Mouse (Mus musculus): ENCODE results near the gene Dock3. TPM values are rescaled to one million over a fixed set of nuclear protein-coding genes. Genes with fewer than 3 reads are reported as not detected.
A peak's percentile ranks its signal among the peaks of the same experiment; 100 is the strongest.

Gene Dock3
- polyA plus RNA-seq, 1 experiment from 2014 or later, result 16.3 TPM

DNA sequence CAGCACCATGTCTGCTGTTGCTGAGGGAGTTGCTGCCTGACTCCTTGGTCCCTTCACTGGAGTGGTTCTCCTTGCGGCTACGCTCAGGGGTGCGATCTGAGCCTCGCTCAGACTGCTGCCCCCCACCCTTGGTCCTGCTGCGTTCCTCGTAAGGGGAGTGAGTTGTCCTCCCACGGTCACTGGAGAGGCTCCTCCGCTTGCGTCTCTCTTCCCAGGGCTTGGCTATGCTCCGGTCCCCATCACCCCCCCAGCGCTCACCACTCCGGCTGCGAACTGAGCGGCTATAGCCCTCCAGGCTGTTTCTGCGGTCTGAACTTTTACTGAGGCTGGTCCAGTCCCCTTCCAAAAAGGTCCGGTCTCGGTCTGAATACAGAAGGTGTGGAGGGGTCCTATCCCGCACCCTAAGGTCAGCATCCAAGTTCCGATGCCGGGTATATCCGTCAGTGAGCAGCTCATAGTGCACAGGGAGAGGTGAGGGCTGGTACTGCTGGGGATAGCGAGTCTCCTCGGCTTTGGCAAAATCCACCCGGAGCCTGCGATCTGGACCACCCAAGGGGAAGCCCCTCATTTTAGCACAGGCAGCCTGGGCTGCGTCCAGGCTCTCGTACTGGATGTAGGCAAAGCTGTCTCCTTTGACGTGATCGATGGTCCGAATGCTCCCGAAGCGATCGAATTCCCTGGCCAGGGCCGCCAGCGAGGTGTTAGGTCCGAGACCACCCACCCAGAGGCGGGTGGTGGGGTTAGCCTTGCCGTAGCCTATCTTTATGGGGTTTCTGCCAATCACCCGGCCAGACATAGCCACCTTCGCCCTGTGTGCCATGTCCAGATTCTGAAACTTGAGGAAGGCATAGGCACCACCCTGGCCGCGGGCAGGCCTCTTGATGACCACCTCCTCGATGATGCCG, 346.5 kb downstream of the Dock3 start:
- 18% methylated on average over 44 of the region's 44 CpGs for WGBS

DNA sequence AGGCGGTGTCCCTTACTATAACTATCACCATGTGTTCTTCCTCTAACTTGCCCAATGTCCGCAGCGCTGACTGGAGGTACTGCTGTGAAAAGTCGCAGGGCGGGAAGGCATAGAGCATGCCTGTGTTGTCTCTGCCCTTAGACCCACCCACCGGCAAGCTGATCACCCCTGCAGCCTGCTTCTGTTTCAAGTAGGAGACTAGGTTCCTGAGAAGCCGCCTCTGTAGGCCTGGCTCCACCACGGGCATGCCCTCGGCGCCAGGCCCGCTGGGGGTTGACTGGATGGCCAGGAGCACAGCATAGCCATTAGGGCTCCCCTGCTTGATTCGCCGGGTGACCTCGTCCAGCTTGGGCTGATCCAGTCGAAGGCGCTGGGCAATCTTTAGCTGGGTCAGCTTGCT, 347.4 kb downstream of the Dock3 start:
- Histone ChIP-seq H3K4me2 (ENCODE audit: low read length) (peak overlapping the region; percentile 99), H3K9me3 (replicated peaks; ENCODE audit: control insufficient read depth, low read length, poor library complexity, severe bottlenecking) (no peaks in the 10 kb centered on the region), H3K27ac (ENCODE audit: low read length) (no peak overlapping the region), H3K36me3 (ENCODE audit: control insufficient read depth, insufficient read depth, low read length) (peaks cover 24% of the 10 kb centered on the region), H3K9ac (ENCODE audit: low read depth, low read length) (peak overlapping the region; percentile 96), H3K4me1 (ENCODE audit: control insufficient read depth, insufficient read depth, low read length) (peaks cover 54% of the 10 kb centered on the region), H3K4me3 (ENCODE audit: low read depth, low read length) (peak overlapping the region; percentile 92), H3K27me3 (ENCODE audit: control insufficient read depth, insufficient read depth, low read depth, low read length) (no peaks in the 10 kb centered on the region)
- ATAC-seq, result no peak
- WGBS, result 37% methylated on average over 16 of the region's 16 CpGs

More for the DNA sequence above, 346.5 kb downstream of the Dock3 start:
- peak overlapping the region; percentile 99 for H3K4me2 ChIP-seq (ENCODE audit: low read length)
- H3K4me3 ChIP-seq (ENCODE audit: low read depth, low read length), result peak overlapping the region; percentile 92
- no peaks in the 10 kb centered on the region for H3K9me3 ChIP-seq (replicated peaks; ENCODE audit: control insufficient read depth, low read length, poor library complexity, severe bottlenecking)
- H3K36me3 ChIP-seq (ENCODE audit: control insufficient read depth, insufficient read depth, low read length), result peaks cover 33% of the 10 kb centered on the region
- ATAC-seq, result no peak
- H3K4me1 ChIP-seq (ENCODE audit: control insufficient read depth, insufficient read depth, low read length), result peaks cover 62% of the 10 kb centered on the region
- peak overlapping the region; percentile 93; the same call in 1 of the 2 replicates for H3K27ac ChIP-seq (ENCODE audit: low read length)
- H3K27me3 ChIP-seq (ENCODE audit: control insufficient read depth, insufficient read depth, low read depth, low read length), result no peaks in the 10 kb centered on the region
- H3K9ac ChIP-seq (ENCODE audit: low read depth, low read length), result peak overlapping the region; percentile 96

DNA sequence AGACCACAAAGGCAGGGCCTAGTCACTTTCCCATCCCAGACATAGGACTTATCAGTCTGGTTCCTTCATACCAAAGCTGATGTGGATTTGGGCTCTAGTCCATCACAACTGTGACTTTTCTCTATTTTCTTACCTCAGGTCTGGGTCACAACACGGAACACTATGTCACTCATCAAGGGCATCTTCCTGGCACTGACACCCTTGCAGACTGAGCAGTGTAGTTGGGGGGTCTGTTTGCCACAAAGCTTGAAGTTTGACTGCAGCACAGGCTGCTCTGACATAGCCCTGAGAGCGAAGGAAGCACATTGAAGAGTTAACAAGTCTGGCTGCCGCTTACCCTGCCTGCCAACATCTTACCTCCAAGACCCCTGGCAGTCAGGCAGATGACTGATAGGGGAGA, 348.6 kb downstream of the Dock3 start:
- peaks cover 52% of the 10 kb centered on the region for H3K4me1 ChIP-seq (ENCODE audit: control insufficient read depth, insufficient read depth, low read length)
- H3K27me3 ChIP-seq (ENCODE audit: control insufficient read depth, insufficient read depth, low read depth, low read length), result no peaks in the 10 kb centered on the region
- H3K9ac ChIP-seq (ENCODE audit: low read depth, low read length), result no peak overlapping the region
- H3K4me3 ChIP-seq (ENCODE audit: low read depth, low read length), result no peak overlapping the region
- peaks cover 15% of the 10 kb centered on the region for H3K36me3 ChIP-seq (ENCODE audit: control insufficient read depth, insufficient read depth, low read length)
- WGBS, result 78% methylated on average over 3 of the region's 3 CpGs
- H3K27ac ChIP-seq (ENCODE audit: low read length), result no peak overlapping the region
- peak overlapping the region; percentile 42; the same call in 1 of the 2 replicates for H3K4me2 ChIP-seq (ENCODE audit: low read length)
- no peak for ATAC-seq
- no peaks in the 10 kb centered on the region for H3K9me3 ChIP-seq (replicated peaks; ENCODE audit: control insufficient read depth, low read length, poor library complexity, severe bottlenecking)

DNA sequence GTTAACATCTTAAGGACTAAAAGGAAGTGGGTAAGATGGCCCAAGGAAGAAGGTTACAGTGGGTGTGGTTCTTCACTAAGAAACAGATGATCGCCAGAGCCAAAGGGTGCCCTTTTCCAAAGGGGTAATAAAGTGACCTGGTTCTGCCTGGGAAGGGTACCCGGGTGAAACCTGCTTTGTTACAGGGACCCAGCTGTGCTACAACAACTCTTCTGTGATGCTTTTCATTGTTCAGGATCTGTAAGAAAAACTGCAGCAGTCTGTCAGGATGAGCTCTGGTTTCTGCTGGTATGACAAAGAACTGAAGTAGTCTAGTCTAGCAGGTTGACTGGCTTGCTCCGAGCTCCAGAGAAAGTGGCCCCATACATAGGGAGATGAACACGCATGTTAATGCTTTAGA, 349.5 kb downstream of the Dock3 start:
- H3K9ac ChIP-seq (ENCODE audit: low read depth, low read length), result 0 out of 2 replicates have a peak overlapping the region, but pooled peaks have one; percentile 14
- H3K4me1 ChIP-seq (ENCODE audit: control insufficient read depth, insufficient read depth, low read length), result peaks cover 43% of the 10 kb centered on the region
- H3K9me3 ChIP-seq (replicated peaks; ENCODE audit: control insufficient read depth, low read length, poor library complexity, severe bottlenecking), result no peaks in the 10 kb centered on the region
- no peak for ATAC-seq
- 71% methylated on average over 4 of the region's 4 CpGs for WGBS
- H3K4me3 ChIP-seq (ENCODE audit: low read depth, low read length), result no peak overlapping the region
- peaks cover 19% of the 10 kb centered on the region for H3K36me3 ChIP-seq (ENCODE audit: control insufficient read depth, insufficient read depth, low read length)
- no peak overlapping the region for H3K4me2 ChIP-seq (ENCODE audit: low read length)
- H3K27me3 ChIP-seq (ENCODE audit: control insufficient read depth, insufficient read depth, low read depth, low read length), result no peaks in the 10 kb centered on the region
- no peak overlapping the region for H3K27ac ChIP-seq (ENCODE audit: low read length)

DNA sequence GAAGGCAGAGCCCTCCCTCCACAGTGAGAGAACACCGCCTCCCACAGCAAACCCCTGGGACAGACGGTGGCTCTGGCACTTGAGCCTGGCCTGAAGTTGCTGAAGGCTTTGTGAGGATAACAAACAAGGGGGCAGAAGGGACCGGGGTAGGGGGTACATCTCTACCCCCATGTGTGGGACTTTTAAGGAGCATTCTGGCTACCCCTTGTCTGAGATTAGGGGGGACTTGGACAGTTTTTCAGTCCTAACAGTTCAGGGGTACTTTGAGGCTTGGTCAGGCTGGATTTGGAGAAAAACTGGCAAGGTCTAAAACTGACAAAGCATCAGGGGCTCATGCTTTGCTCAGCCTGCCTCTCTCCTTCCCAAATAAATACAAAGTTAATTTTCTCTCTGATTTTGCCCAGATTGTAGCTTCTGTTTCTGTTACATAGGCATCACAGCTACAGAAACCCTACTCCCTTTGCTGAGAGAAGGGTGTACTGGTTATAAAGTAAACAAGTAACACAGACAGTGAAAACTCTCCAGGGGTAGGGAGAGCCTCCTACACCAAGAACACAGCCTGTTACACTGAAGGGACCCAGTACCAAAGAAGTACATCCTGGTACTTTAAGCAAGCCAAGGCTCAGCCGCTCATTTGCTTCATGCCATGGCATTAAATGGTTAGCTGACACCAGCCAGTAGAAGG, 350.5 kb downstream of the Dock3 start:
- Histone ChIP-seq H3K36me3 (ENCODE audit: control insufficient read depth, insufficient read depth, low read length) (peaks cover 20% of the 10 kb centered on the region), H3K4me1 (ENCODE audit: control insufficient read depth, insufficient read depth, low read length) (peaks cover 43% of the 10 kb centered on the region), H3K27ac (ENCODE audit: low read length) (no peak overlapping the region), H3K4me3 (ENCODE audit: low read depth, low read length) (no peak overlapping the region), H3K9ac (ENCODE audit: low read depth, low read length) (0 out of 2 replicates have a peak overlapping the region, but pooled peaks have one; percentile 25), H3K9me3 (replicated peaks; ENCODE audit: control insufficient read depth, low read length, poor library complexity, severe bottlenecking) (no peaks in the 10 kb centered on the region), H3K4me2 (ENCODE audit: low read length) (no peak overlapping the region), H3K27me3 (ENCODE audit: control insufficient read depth, insufficient read depth, low read depth, low read length) (no peaks in the 10 kb centered on the region)
- WGBS, result 56% methylated on average over 4 of the region's 4 CpGs
- no peak for ATAC-seq

DNA sequence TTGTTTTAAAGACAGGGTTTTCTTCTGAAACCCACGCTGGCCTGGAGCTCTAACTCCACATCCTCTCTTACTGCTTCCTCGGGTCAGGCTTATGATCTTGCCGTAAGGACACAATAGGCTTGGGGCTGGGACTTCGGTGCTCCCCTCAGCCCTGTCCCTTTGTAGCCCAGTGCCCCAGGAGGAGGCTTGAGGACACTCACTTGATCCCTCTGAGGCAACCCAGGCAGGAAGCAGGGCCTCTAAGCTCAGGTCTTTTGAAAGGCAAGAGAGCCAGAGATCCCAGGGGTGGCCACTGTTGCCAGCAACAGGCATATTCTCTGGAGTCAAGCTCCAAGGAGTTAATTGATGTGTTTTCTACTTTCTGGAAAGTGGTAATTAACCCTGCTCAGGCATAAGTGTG, 352.2 kb downstream of the Dock3 start:
- WGBS, result 44% methylated on average over 4 of the region's 4 CpGs
- H3K27ac ChIP-seq (ENCODE audit: low read length), result no peak overlapping the region
- H3K4me1 ChIP-seq (ENCODE audit: control insufficient read depth, insufficient read depth, low read length), result peaks cover 30% of the 10 kb centered on the region
- no peak for ATAC-seq
- no peak overlapping the region for H3K9ac ChIP-seq (ENCODE audit: low read depth, low read length)
- H3K36me3 ChIP-seq (ENCODE audit: control insufficient read depth, insufficient read depth, low read length), result peaks cover 31% of the 10 kb centered on the region
- no peaks in the 10 kb centered on the region for H3K9me3 ChIP-seq (replicated peaks; ENCODE audit: control insufficient read depth, low read length, poor library complexity, severe bottlenecking)
- H3K27me3 ChIP-seq (ENCODE audit: control insufficient read depth, insufficient read depth, low read depth, low read length), result no peaks in the 10 kb centered on the region
- no peak overlapping the region for H3K4me3 ChIP-seq (ENCODE audit: low read depth, low read length)
- no peak overlapping the region for H3K4me2 ChIP-seq (ENCODE audit: low read length)

DNA sequence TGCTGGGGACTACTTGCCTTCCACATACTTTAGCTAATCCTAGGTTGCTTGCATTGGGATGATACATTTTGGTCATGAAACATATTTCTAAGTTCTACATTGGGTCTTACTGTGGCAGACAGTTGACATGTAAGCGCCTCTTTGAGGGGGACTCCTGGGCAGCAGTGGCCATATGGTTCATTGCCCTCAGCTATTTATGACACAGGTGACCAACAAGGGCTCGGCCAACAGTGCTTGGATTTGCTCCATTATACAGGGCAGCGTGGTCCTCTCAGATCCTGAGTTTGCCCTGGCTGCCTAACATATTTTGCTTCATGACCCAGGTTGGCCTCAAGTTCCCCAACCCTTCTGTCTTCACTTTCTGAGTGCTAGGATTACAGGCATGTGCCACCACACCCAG, 355.0 kb downstream of the Dock3 start:
- WGBS, result 94% methylated on average over 3 of the region's 3 CpGs
- no peak overlapping the region for H3K27ac ChIP-seq (ENCODE audit: low read length)
- no peaks in the 10 kb centered on the region for H3K9me3 ChIP-seq (replicated peaks; ENCODE audit: control insufficient read depth, low read length, poor library complexity, severe bottlenecking)
- peaks cover 4% of the 10 kb centered on the region; the same call in 1 of the 2 replicates for H3K4me1 ChIP-seq (ENCODE audit: control insufficient read depth, insufficient read depth, low read length)
- H3K36me3 ChIP-seq (ENCODE audit: control insufficient read depth, insufficient read depth, low read length), result peaks cover 28% of the 10 kb centered on the region
- H3K4me2 ChIP-seq (ENCODE audit: low read length), result no peak overlapping the region
- ATAC-seq, result no peak
- H3K27me3 ChIP-seq (ENCODE audit: control insufficient read depth, insufficient read depth, low read depth, low read length), result no peaks in the 10 kb centered on the region
- H3K4me3 ChIP-seq (ENCODE audit: low read depth, low read length), result no peak overlapping the region
- H3K9ac ChIP-seq (ENCODE audit: low read depth, low read length), result no peak overlapping the region

DNA sequence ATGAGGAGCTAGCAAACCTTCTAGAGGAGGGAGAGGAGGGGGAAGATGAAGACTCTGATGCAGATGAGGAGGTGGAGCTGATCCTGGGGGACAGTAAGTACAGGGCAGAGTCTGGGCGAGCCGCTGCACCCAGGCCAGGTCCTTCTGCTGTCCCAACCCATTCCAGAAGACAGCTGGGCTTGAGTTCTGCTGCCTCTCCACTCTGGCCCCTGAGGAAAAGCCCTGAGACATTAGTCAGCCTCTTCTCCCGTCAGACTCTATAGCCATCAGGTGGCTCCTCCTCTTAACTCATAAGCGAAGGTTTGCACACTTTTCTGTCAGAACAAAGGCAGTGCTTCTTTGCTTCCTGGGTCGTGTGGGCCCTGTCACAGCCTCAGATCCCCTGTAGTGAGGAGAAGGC, 357.5 kb downstream of the Dock3 start:
- no peak overlapping the region for H3K4me3 ChIP-seq (ENCODE audit: low read depth, low read length)
- H3K9me3 ChIP-seq (replicated peaks; ENCODE audit: control insufficient read depth, low read length, poor library complexity, severe bottlenecking), result no peaks in the 10 kb centered on the region
- H3K4me2 ChIP-seq (ENCODE audit: low read length), result no peak overlapping the region
- no peak overlapping the region for H3K9ac ChIP-seq (ENCODE audit: low read depth, low read length)
- no peak for ATAC-seq
- H3K27ac ChIP-seq (ENCODE audit: low read length), result no peak overlapping the region
- WGBS, result 85% methylated on average over 5 of the region's 5 CpGs
- H3K4me1 ChIP-seq (ENCODE audit: control insufficient read depth, insufficient read depth, low read length), result no peaks in the 10 kb centered on the region
- H3K27me3 ChIP-seq (ENCODE audit: control insufficient read depth, insufficient read depth, low read depth, low read length), result no peaks in the 10 kb centered on the region
- peaks cover 23% of the 10 kb centered on the region for H3K36me3 ChIP-seq (ENCODE audit: control insufficient read depth, insufficient read depth, low read length)

DNA sequence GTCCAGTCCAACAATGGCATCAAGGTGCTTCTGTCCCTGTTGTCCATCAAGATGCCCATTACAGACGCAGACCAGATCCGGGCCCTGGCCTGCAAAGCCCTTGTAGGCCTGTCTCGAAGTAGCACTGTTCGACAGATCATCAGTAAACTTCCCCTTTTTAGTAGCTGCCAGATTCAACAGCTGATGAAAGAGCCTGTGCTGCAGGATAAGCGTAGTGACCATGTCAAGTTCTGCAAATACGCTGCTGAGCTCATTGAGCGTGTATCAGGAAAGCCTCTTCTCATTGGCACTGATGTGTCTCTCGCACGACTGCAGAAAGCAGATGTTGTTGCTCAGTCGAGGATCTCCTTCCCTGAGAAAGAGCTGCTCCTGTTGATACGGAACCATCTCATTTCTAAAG, 373.7 kb downstream of the Dock3 start:
- Histone ChIP-seq H3K36me3 (ENCODE audit: control insufficient read depth, insufficient read depth, low read length) (peaks cover 45% of the 10 kb centered on the region), H3K27ac (ENCODE audit: low read length) (no peak overlapping the region), H3K9ac (ENCODE audit: low read depth, low read length) (no peak overlapping the region), H3K4me3 (ENCODE audit: low read depth, low read length) (no peak overlapping the region), H3K27me3 (ENCODE audit: control insufficient read depth, insufficient read depth, low read depth, low read length) (no peaks in the 10 kb centered on the region), H3K4me1 (ENCODE audit: control insufficient read depth, insufficient read depth, low read length) (no peaks in the 10 kb centered on the region), H3K4me2 (ENCODE audit: low read length) (no peak overlapping the region), H3K9me3 (replicated peaks; ENCODE audit: control insufficient read depth, low read length, poor library complexity, severe bottlenecking) (no peaks in the 10 kb centered on the region)
- no peak for ATAC-seq
- 94% methylated on average over 11 of the region's 11 CpGs for WGBS

All from midbrain, embryonic 16.5 days (tissue).